Mouse (Mus musculus) neural tube, embryonic 11.5 days (tissue): Measurements from ENCODE around the gene Pitpnm2. TPM values are rescaled to one million over a fixed set of nuclear protein-coding genes. Genes with fewer than 3 reads are reported as not detected.
A peak's percentile ranks its signal among the peaks of the same experiment; 100 is the strongest.

Experiments used
- ATAC-seq: fragments of 200-750 bp; cut with Nextera tagmentation; 2 replicates; pipeline ENCODE4 v1.8.0; 2017; ENCODE audit warnings: moderate number of reproducible peaks, mild to moderate bottlenecking, moderate TSS enrichment, moderate library complexity; ENCODE audit not compliant: insufficient read depth, low FRiP score, low TSS enrichment
- DNase-seq: peaks from one replicate; pipeline ENCODE4 v3.0.0-alpha.2; 2015; ENCODE audit warnings: low spot score
- H3K27ac ChIP-seq: fragments of 300-500 bp; sonication (generic); 2 replicates; pipeline ENCODE4 v1.5.1; 2014; ENCODE audit warnings: low read depth, mild to moderate bottlenecking, low read length
- H3K27me3 ChIP-seq: fragments of 300-500 bp; sonication (generic); 2 replicates; pipeline ENCODE4 v1.6.1; 2014; ENCODE audit warnings: mild to moderate bottlenecking, low read length, mixed read lengths; ENCODE audit not compliant: control insufficient read depth, insufficient read depth
- H3K36me3 ChIP-seq: fragments of 300-500 bp; sonication (generic); 2 replicates; pipeline ENCODE4 v1.6.1; 2014; ENCODE audit warnings: mild to moderate bottlenecking, low read length, moderate library complexity, mixed read lengths; ENCODE audit not compliant: control insufficient read depth, insufficient read depth
- H3K4me1 ChIP-seq: fragments of 300-500 bp; sonication (generic); 2 replicates; pipeline ENCODE4 v1.6.1; 2014; ENCODE audit warnings: low read length, mixed read lengths; ENCODE audit not compliant: control insufficient read depth, insufficient read depth
- H3K4me2 ChIP-seq: fragments of 300-500 bp; sonication (generic); 2 replicates; pipeline ENCODE4 v1.6.1; 2014; ENCODE audit warnings: low read depth, mild to moderate bottlenecking, moderate library complexity
- H3K4me3 ChIP-seq: fragments of 300-500 bp; sonication (generic); 2 replicates; pipeline ENCODE4 v1.5.1; 2014; ENCODE audit warnings: low read depth, low read length
- H3K9ac ChIP-seq: fragments of 300-500 bp; sonication (generic); 2 replicates; pipeline ENCODE4 v1.6.1; 2014; ENCODE audit warnings: mild to moderate bottlenecking, low read length
- H3K9me3 ChIP-seq: fragments of 300-500 bp; sonication (generic); 2 replicates; pipeline ENCODE4 v1.6.1; 2016; ENCODE audit warnings: low read length; ENCODE audit not compliant: control insufficient read depth
- WGBS: fragments of 180-500 bp; shearing (Covaris S2); extraction: QIAGEN DNeasy Blood & Tissue Kit; methylation state at CpG from one replicate; pipeline ENCODE4 v1.1.7; 2014; 5-methylcytosine and 5-hydroxymethylcytosine counted together
- polyA plus RNA-seq: library from polyadenylated mRNA; unstranded; fragments of >200 nt; fragmentation: Nextera tagmentation; extraction: Ambion mirVana; gene quantifications from 2 replicates; pipeline ENCODE4 v1.2.1, GENCODE M21; 2014

Gene Pitpnm2
- polyA plus RNA-seq, 1 experiment from 2014 or later, result 5.5 TPM

GRCm38 (mm10) chr5:124115531-124115930 lies 134.0 kb downstream of the Pitpnm2 start:
- Histone ChIP-seq H3K9me3 (no peaks in the 10 kb centered on the region), H3K27ac (no peak overlapping the region), H3K4me3 (peak overlapping the region; percentile 95), H3K36me3 (peaks cover 15% of the 10 kb centered on the region), H3K4me2 (peak overlapping the region; percentile 93), H3K27me3 (no peaks in the 10 kb centered on the region), H3K9ac (peak overlapping the region; percentile 85), H3K4me1 (peaks cover 15% of the 10 kb centered on the region)
- DNase-seq (no peak), ATAC-seq (no peak)
- WGBS, result 21% methylated on average over 7 of the region's 7 CpGs

- 93% methylated on average over 24 of the region's 24 CpGs for WGBS
- H3K9me3 ChIP-seq, result no peaks in the 10 kb centered on the region
- no peak overlapping the region for H3K27ac ChIP-seq
- no peak for ATAC-seq
- H3K9ac ChIP-seq, result no peak overlapping the region
- no peak for DNase-seq
- H3K27me3 ChIP-seq, result no peaks in the 10 kb centered on the region
- H3K4me2 ChIP-seq, result no peak overlapping the region
- peaks cover 10% of the 10 kb centered on the region for H3K36me3 ChIP-seq
- peaks cover 15% of the 10 kb centered on the region for H3K4me1 ChIP-seq
- no peak overlapping the region for H3K4me3 ChIP-seq
These were observed 135.1 kb downstream of the Pitpnm2 start for GRCm38 (mm10) chr5:124114276-124115025.

GRCm38 (mm10) chr5:124113030-124113429 lies 136.5 kb downstream of the Pitpnm2 start:
- no peak for ATAC-seq
- H3K36me3 ChIP-seq, result peaks cover 2% of the 10 kb centered on the region; the same call in 1 of the 2 replicates
- H3K27me3 ChIP-seq, result no peaks in the 10 kb centered on the region
- peaks cover 15% of the 10 kb centered on the region for H3K4me1 ChIP-seq
- peak overlapping the region; percentile 86 for H3K4me3 ChIP-seq
- no peak overlapping the region for H3K27ac ChIP-seq
- DNase-seq, result peak; percentile 65
- H3K9ac ChIP-seq, result peak overlapping the region; percentile 71
- H3K9me3 ChIP-seq, result no peaks in the 10 kb centered on the region
- 18% methylated on average over 14 of the region's 14 CpGs for WGBS
- H3K4me2 ChIP-seq, result peak overlapping the region; percentile 81

GRCm38 (mm10) chr5:124112531-124112930 lies 137.0 kb downstream of the Pitpnm2 start:
- ATAC-seq (no peak; the same call in 1 of the 2 replicates), DNase-seq (no peak)
- H3K4me3 ChIP-seq, result peak overlapping the region; percentile 86
- no peaks in the 10 kb centered on the region for H3K9me3 ChIP-seq
- 0 out of 2 replicates have a peak overlapping the region, but pooled peaks have one; percentile 64 for H3K27ac ChIP-seq
- no peaks in the 10 kb centered on the region for H3K27me3 ChIP-seq
- 5% methylated on average over 18 of the region's 18 CpGs for WGBS
- peak overlapping the region; percentile 81 for H3K4me2 ChIP-seq
- no peaks in the 10 kb centered on the region; the same call in 1 of the 2 replicates for H3K36me3 ChIP-seq
- H3K4me1 ChIP-seq, result peaks cover 15% of the 10 kb centered on the region
- H3K9ac ChIP-seq, result peak overlapping the region; percentile 71

GRCm38 (mm10) chr5:124111742-124112497 lies 137.6 kb downstream of the Pitpnm2 start, which contains the start of gene Ogfod2:
Gene Ogfod2, plus strand, starts transcription at chr5:124112297.
- DNase-seq, result peak; percentile 96
- no peaks in the 10 kb centered on the region; the same call in 1 of the 2 replicates for H3K36me3 ChIP-seq
- ATAC-seq, result peak; percentile 95
- WGBS, result 2% methylated on average over 66 of the region's 66 CpGs
- no peaks in the 10 kb centered on the region for H3K9me3 ChIP-seq
- peak within 1 kb of the TSS; percentile 81 for H3K4me2 ChIP-seq
- H3K9ac ChIP-seq, result peak within 1 kb of the TSS; percentile 71
- peak within 1 kb of the TSS; percentile 64; the same call in 1 of the 2 replicates for H3K27ac ChIP-seq
- no peaks in the 10 kb centered on the region for H3K27me3 ChIP-seq
- H3K4me1 ChIP-seq, result peaks cover 14% of the 10 kb centered on the region
- peak within 1 kb of the TSS; percentile 86 for H3K4me3 ChIP-seq

- Histone ChIP-seq H3K9me3 (no peaks in the 10 kb centered on the region), H3K27ac (no peak overlapping the region), H3K4me3 (peak overlapping the region; percentile 86), H3K27me3 (no peaks in the 10 kb centered on the region), H3K9ac (peak overlapping the region; percentile 48), H3K36me3 (no peaks in the 10 kb centered on the region; the same call in 1 of the 2 replicates), H3K4me2 (peak overlapping the region; percentile 81), H3K4me1 (peaks cover 8% of the 10 kb centered on the region; the same call in 1 of the 2 replicates)
- peak; percentile 42 for ATAC-seq
- 30% methylated on average over 17 of the region's 17 CpGs for WGBS
- DNase-seq, result peak; percentile 48
These were observed 138.4 kb downstream of the Pitpnm2 start for GRCm38 (mm10) chr5:124111077-124111741.

GRCm38 (mm10) chr5:124103552-124103951 lies 146.0 kb downstream of the Pitpnm2 start:
- H3K36me3 ChIP-seq, result no peaks in the 10 kb centered on the region
- ATAC-seq (no peak), DNase-seq (no peak)
- H3K9me3 ChIP-seq, result no peaks in the 10 kb centered on the region
- H3K4me2 ChIP-seq, result no peak overlapping the region
- H3K27ac ChIP-seq, result no peak overlapping the region
- WGBS, result 93% methylated on average over 9 of the region's 9 CpGs
- no peaks in the 10 kb centered on the region for H3K4me1 ChIP-seq
- H3K9ac ChIP-seq, result no peak overlapping the region
- no peaks in the 10 kb centered on the region for H3K27me3 ChIP-seq
- no peak overlapping the region for H3K4me3 ChIP-seq

GRCm38 (mm10) chr5:124103020-124103419 lies 146.5 kb downstream of the Pitpnm2 start:
- H3K36me3 ChIP-seq, result no peaks in the 10 kb centered on the region
- DNase-seq (no peak), ATAC-seq (no peak)
- no peak overlapping the region for H3K9ac ChIP-seq
- no peak overlapping the region for H3K4me2 ChIP-seq
- H3K9me3 ChIP-seq, result no peaks in the 10 kb centered on the region
- no peaks in the 10 kb centered on the region for H3K4me1 ChIP-seq
- H3K4me3 ChIP-seq, result no peak overlapping the region
- H3K27ac ChIP-seq, result no peak overlapping the region
- 85% methylated on average over 3 of the region's 3 CpGs for WGBS
- no peaks in the 10 kb centered on the region for H3K27me3 ChIP-seq
